Mouse (Mus musculus) cerebellum, adult 9-10 months (tissue): Measurements from ENCODE around the gene Sds.
"Not testable (repeated sequence)": the region's sequence is repeated elsewhere in the genome, so short reads cannot be mapped to it uniquely, and the experiment has no call there.

Experiments
- DNase-seq: peaks from one replicate; pipeline ENCODE4 v3.0.0; 2022

Sds gene

DNA sequence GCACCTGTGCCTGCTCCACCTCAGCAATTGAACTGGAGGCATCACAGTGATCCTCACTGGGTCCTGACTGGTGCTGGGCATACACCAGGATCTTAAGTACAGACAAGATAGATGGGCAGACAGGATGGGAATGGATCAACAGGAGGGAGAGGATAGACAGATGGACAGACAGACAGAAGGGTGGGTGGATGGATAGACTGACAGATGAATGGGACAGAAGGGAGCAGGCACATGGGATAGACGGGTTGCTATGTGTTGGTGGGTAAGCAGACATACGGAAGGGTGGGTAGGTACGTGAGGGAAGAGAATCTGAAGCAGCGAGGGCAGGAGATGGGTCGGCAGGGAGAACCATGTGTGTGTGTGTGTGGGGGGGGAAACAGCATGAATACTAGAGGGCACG, 17.1 kb downstream of the Sds start:
- DNase-seq = no peak

DNA sequence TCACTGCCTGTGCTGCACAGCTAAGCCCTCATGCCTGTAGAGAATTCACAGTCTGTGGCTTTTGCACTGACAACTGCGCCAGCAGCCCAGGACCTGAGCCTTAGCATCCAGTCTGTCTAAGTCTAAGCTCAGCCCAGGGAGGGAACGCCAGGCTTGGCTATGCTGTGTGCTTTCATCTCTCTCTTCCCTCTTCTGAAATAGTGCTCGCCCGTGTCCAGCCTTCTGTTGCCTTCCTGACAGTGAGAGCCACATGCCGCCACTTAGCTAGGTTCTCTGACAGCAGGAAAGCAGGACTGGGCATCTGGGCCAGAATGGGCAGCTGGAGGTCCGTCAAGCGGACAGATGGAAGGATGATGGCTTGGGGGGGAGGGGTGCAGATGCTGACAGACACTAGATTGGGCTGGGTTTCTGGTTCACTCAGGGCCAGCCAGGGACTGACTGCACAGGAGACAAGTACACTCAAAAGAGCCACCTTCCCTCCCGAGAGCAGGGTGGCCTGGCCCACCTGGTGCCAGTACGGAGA, 17.6 kb downstream of the Sds start:
- no peak for DNase-seq

DNA sequence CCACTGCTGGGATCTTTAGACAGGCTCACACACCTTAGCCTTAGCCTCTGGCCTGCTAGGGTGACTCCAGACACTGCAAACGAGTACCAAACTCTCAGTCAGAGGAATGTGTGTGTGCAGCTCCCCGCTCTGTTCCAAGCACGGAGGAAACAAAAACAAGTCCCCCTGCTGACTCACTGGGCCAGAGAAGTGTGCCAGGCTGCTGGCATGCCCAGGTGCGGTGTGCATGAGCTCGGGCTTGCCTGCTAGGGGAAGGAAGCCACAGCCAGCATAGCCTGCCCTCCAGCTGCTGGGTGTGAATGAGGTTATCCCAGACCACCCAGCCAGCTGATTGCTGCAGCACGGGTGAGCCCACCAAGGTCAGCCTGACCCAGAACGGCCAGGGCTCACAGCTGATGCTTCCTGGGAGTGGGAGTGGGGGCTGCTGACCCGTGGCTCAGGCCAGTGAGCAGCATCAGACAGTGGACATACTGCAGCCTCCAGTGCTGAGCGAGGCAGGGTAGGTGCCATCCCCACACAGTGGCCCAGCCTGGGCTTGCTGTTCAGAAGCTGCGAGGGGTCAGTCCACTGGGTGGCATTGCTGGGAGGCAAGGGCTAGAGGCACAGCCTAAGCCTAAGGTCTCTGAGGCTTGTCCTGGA, 18.9 kb downstream of the Sds start:
- no peak for DNase-seq

GRCm38 (mm10) chr5:120495703-120496226, 19.4 kb downstream of the Sds start:
- DNase-seq = no peak

DNA sequence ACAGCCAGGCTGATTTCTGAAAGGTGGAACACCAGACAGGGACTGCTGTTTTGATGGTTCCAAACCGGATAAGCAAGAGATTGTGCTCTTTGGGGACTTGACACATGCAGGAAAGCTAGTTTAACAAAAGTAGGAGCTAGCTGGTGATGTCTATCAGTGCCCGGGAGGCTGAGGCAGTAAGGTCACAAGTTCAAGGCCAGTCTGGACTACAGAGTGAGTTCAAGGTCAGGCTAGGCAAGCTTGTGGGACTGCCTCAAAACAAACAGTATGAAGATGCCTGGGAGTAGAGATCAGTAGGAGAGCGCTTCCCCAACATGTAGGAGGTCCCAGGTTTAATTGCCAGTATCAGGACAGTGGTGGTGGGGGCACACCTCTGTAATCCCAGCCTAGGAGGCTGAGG, 20.7 kb downstream of the Sds start:
- DNase-seq = no peak

DNA sequence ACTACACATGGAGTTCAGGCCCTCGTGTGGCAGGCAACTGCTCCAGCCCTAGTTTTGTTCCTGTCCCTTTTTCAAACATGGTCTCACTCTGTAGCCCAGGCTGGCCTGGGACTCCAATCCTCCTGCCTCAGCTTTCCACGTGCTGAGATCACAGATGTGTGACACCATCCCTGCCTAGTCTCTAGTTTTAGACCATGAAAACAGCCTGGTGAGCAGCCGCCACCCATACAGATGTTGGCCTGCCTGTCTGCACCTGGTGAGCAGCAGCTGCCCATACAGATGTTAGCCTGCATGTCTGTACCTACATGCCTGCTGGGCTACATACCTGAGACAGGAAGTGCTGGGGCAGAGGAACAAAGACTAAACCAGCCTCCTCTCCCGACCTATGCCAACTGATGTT, 22.9 kb downstream of the Sds start:
- DNase-seq = no peak

DNA sequence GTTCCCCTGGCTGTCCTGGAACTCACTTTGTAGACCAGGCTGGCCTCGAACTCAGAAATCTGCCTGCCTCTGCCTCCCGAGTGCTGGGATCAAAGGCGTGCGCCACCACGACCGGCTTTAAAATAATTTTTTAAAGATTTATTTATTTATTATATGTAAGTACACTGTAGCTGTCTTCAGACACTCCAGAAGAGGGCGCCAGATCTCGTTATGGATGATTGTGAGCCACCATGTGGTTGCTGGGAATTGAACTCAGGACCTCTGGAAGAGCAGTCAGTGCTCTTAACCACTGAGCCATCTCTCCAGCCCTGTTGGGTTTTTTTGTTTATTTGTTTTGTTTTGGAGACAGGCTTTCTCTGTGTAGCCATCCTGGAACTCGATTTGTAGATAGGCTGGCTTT, 24.3 kb downstream of the Sds start:
- DNase-seq = not testable (repeated sequence)

GRCm38 (mm10) chr5:120502147-120502621, 25.9 kb downstream of the Sds start:
- DNase-seq = peak; percentile 58

DNA sequence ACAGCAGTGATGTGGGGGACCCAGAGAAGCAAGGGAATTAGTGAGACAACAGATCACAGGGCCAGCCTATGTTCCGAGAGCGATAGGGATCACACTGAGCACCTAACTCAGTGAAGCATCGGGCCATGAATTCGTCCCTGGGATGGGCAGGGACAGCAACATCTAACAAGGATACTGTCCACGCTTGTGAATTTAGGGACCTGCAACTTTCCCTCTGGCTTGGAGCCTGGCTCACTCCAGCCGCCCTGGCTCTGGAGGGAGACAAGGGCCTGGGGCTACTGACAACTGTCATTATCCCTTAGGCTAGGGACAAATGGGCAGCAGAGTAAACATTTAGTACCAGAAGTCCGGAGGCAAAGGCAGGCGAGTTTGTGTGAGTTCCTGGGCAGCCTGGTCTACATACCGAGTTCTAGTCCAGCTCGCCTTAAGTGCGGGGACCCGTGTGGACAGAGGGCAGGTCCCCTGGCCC, 26.4 kb downstream of the Sds start:
- peak; percentile 51 for DNase-seq

GRCm38 (mm10) chr5:120503144-120503795, 26.9 kb downstream of the Sds start, which contains the start of gene Plbd2:
Gene Plbd2, minus strand, starts transcription at chr5:120503625.
- peak; percentile 81 for DNase-seq

- DNase-seq = peak; percentile 89
Observed at GRCm38 (mm10) chr5:120505368-120505767, 29.0 kb downstream of the Sds start.

DNA sequence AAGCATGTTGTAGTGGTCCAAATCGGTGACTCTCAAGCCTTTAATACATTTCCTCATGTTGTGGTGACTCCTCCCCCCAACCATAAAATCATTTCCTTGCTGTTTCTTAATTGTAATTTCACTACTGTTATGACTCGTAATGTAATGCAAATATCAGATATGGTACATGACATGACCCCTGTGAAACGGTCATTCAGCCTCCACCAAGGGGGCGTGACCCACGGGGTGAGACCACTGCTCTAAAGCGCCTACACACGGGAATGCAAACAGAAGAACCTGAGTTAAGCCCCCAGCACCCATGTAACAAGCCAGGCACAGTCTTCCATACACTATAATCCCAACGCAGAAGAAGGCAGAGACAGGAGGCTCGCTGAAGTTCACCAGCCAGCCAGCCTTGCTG, 29.5 kb downstream of the Sds start:
- no peak for DNase-seq

- DNase-seq = no peak
Observed at GRCm38 (mm10) chr5:120506490-120506889, 30.2 kb downstream of the Sds start.

GRCm38 (mm10) chr5:120507311-120507710, 31.0 kb downstream of the Sds start:
- DNase-seq = no peak

GRCm38 (mm10) chr5:120510982-120511642, 34.8 kb downstream of the Sds start, which contains the start of gene Slc8b1:
Gene Slc8b1, plus strand, starts transcription at chr5:120511168.
- DNase-seq = peak; percentile 94

GRCm38 (mm10) chr5:120511643-120512220, 35.4 kb downstream of the Sds start:
- DNase-seq = peak; percentile 48

- DNase-seq = no peak
Observed at GRCm38 (mm10) chr5:120512911-120513555, 36.7 kb downstream of the Sds start.

DNA sequence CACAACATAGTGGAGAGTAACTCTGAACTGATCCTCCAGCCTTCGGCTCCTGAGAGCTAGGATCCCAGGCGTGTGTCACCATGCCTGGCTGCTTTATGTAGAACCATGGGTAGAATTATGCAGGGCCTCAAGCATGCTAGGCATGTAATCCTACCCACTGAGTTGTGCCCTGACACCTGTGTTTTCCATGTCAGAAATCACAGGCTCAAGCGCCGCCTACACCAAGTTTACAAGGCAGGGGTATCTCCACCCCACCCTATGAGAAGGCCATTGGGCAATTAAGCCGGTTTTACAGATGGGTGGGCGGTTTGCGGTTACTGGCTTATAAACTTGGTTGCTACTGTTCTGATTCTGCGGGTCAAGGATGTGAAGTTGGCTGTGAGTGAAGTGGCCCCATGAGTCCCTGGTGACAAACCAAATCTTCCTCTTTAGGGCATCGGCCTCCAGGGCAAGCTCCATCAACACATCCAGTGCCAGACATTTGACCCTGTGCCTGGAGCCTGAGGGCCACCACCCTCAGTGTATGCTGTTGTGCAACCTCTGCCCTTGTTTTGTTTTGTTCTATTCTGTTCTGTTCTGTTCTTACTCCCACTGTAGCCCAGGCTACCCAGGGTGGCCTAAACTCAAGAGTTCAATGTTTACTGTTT, 37.8 kb downstream of the Sds start:
- no peak for DNase-seq

- DNase-seq = no peak
Observed at GRCm38 (mm10) chr5:120514754-120515153, 38.4 kb downstream of the Sds start.

GRCm38 (mm10) chr5:120515451-120515850, 39.1 kb downstream of the Sds start:
- DNase-seq = no peak

- no peak for DNase-seq
Observed at GRCm38 (mm10) chr5:120516221-120516984, 40.1 kb downstream of the Sds start.
